13 mouse cellular contexts compared by ENCODE assay signal in genomic region chr9:90838184-90838926, GRCm38 (mm10).
"Had no signal": no experiment of that assay in that cellular context is flagged by ENCODE, and none has a peak within 500 bp of the region (broad histone marks: within the 10 kb centered on the region; RNA-seq: fewer than 3 reads in every experiment).

No protein-coding gene starts in this region.

- H3K9me3 ChIP-seq: limb, embryonic 12.5 days; liver, embryonic 13.5 days; neural tube, embryonic 12.5 days had no signal

- ATAC-seq: liver, postnatal 0 days had no signal

- H3K27me3 ChIP-seq: limb, embryonic 12.5 days; liver, embryonic 13.5 days; neural tube, embryonic 12.5 days had no signal

- H3K9ac ChIP-seq: limb, embryonic 12.5 days; liver, embryonic 13.5 days; liver, postnatal 0 days; neural tube, embryonic 12.5 days had no signal

- H3K27ac ChIP-seq: kidney, postnatal 0 days; limb, embryonic 12.5 days; liver, embryonic 13.5 days; neural tube, embryonic 12.5 days; stomach, postnatal 0 days had no signal

- DNase-seq: kidney, postnatal 36 days; layer of hippocampus, adult 9-11 months; layer of hippocampus, postnatal 36 days; liver; liver, embryonic 13.5 days; liver, postnatal 0 days; lung, postnatal 36 days; midbrain, embryonic 14.5 days; thymus, postnatal 4 days had no signal

- H3K4me3 ChIP-seq: limb, embryonic 12.5 days; liver, embryonic 13.5 days; neural tube, embryonic 12.5 days had no signal

- H3K36me3 ChIP-seq: limb, embryonic 12.5 days; liver, embryonic 13.5 days; neural tube, embryonic 12.5 days had no signal

- H3K4me1 ChIP-seq: limb, embryonic 12.5 days; liver, embryonic 13.5 days; neural tube, embryonic 12.5 days had no signal

- H3K4me2 ChIP-seq: limb, embryonic 12.5 days; liver, embryonic 13.5 days; neural tube, embryonic 12.5 days had no signal
